Mouse (Mus musculus) heart, embryonic 15.5 days (tissue): ENCODE measurements at regions not wholly inside any gene's neighbourhood (a gene's known extent, or its start where the extent isn't known, plus 50 kb on each side); places are given as distances from the start of the nearest gene placed in this dataset.

ENCODE experiments used
- ATAC-seq: fragments of 200-750 bp; cut with Nextera tagmentation; replicated peaks from 2 replicates; pipeline ENCODE4 v1.8.0; 2017; ENCODE audit warnings: low read depth, moderate TSS enrichment; ENCODE audit not compliant: insufficient number of reproducible peaks, insufficient read depth, low FRiP score
- H3K27ac ChIP-seq: fragments of 300-500 bp; sonication (generic); 2 replicates; pipeline ENCODE4 v1.5.1; 2015; ENCODE audit warnings: mild to moderate bottlenecking, inconsistent platforms
- H3K27me3 ChIP-seq: fragments of 300-500 bp; sonication (generic); 2 replicates; pipeline ENCODE4 v1.6.1; 2015; ENCODE audit warnings: inconsistent platforms
- H3K36me3 ChIP-seq: fragments of 300-500 bp; sonication (generic); 2 replicates; pipeline ENCODE4 v1.6.1; 2015; ENCODE audit warnings: mild to moderate bottlenecking, inconsistent platforms
- H3K4me1 ChIP-seq: fragments of 300-500 bp; sonication (generic); replicated peaks from 2 replicates; pipeline ENCODE4 v1.6.1; 2015; ENCODE audit warnings: inconsistent platforms
- H3K4me2 ChIP-seq: fragments of 300-500 bp; sonication (generic); 2 replicates; pipeline ENCODE4 v1.6.1; 2015; ENCODE audit warnings: inconsistent platforms, mild to moderate bottlenecking, moderate library complexity
- H3K4me3 ChIP-seq: fragments of 300-500 bp; sonication (generic); 2 replicates; pipeline ENCODE4 v1.5.1; 2015; ENCODE audit warnings: mild to moderate bottlenecking, inconsistent platforms
- H3K9ac ChIP-seq: fragments of 300-500 bp; sonication (generic); 2 replicates; pipeline ENCODE4 v1.6.1; 2015; ENCODE audit warnings: mild to moderate bottlenecking, inconsistent platforms
- H3K9me3 ChIP-seq: fragments of 300-500 bp; sonication (generic); replicated peaks from 2 replicates; pipeline ENCODE4 v1.6.1; 2016; ENCODE audit warnings: inconsistent platforms
- WGBS: fragments of 180-500 bp; shearing (Covaris S2); methylation state at CpG from one replicate; pipeline ENCODE4 v1.1.7; 2015; ENCODE audit warnings: mixed read lengths; 5-methylcytosine and 5-hydroxymethylcytosine counted together

DNA sequence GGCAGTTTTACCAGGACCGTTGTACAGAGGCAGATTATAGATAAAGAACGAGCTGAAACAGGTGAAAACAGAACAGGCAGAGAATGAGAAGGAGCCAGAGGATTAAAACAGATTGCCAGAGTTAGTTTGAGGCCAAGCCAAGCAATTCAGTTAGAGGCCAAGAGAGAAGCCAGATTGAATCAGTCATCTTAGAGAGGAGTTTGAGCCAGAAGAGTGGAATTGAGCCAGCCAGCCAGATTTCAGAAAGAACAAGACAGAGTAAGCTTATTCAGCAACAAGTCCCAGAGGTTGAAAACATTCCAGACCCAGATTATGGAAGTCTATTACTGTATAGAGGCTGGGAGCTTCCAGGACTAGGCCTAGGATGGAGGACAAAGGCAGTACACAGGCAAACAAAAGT lies 499.7 kb downstream of the Fgf9 start:
- Histone ChIP-seq H3K27me3 (no peaks in the 10 kb centered on the region), H3K27ac (no peak overlapping the region), H3K4me1 (no peaks in the 10 kb centered on the region), H3K9me3 (no peaks in the 10 kb centered on the region), H3K4me2 (no peak overlapping the region), H3K4me3 (no peak overlapping the region), H3K9ac (no peak overlapping the region), H3K36me3 (no peaks in the 10 kb centered on the region)
- ATAC-seq = no peak
- WGBS = 74% methylated on average over 2 of the region's 2 CpGs

DNA sequence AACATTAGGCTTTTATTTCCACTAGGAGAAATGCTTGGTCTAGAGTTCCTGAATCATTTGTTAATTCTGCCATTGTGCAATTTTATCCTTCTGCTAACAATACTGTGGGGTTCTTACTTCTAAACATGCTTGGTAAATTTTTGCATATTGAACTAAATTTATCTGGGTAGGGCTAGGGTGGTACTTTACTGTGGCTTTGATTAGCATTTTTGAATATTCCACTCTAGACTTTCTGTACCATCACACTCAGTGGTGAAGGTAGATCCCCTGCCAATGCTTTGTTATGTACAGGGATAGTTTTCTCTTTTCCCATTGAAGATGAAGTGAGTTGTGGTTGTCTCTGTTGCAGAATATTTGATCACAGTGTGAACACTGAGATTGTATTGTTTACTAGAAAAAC lies 497.1 kb downstream of the Fgf9 start:
- Histone ChIP-seq H3K9me3 (no peaks in the 10 kb centered on the region), H3K36me3 (no peaks in the 10 kb centered on the region), H3K27me3 (no peaks in the 10 kb centered on the region), H3K4me2 (no peak overlapping the region), H3K4me3 (no peak overlapping the region), H3K9ac (no peak overlapping the region), H3K4me1 (no peaks in the 10 kb centered on the region), H3K27ac (no peak overlapping the region)
- no peak for ATAC-seq

DNA sequence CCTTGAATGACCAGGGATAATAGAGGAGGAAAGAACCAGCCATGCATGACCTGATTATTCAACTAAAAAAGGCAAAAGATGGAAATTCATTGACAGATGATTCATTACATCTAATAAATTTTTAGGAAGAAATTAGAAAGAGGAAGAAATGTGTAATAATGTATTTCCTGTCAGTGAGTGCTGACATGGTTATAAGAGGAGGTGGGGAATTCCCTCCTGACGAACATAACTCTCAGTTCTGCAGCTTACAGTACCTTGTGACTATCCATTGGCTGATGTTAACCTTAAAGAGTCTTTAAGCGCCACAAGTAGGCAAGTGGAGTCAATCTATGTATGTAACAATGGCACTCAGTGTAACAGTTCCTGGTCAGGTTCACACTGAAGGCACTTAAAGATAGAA lies 492.7 kb downstream of the Fgf9 start:
- H3K4me1 ChIP-seq = no peaks in the 10 kb centered on the region
- no peak overlapping the region for H3K9ac ChIP-seq
- no peaks in the 10 kb centered on the region for H3K9me3 ChIP-seq
- no peak overlapping the region for H3K4me3 ChIP-seq
- H3K4me2 ChIP-seq = no peak overlapping the region
- H3K36me3 ChIP-seq = no peaks in the 10 kb centered on the region
- 74% methylated on average over 2 of the region's 2 CpGs for WGBS
- no peak for ATAC-seq
- H3K27ac ChIP-seq = no peak overlapping the region
- no peaks in the 10 kb centered on the region for H3K27me3 ChIP-seq

DNA sequence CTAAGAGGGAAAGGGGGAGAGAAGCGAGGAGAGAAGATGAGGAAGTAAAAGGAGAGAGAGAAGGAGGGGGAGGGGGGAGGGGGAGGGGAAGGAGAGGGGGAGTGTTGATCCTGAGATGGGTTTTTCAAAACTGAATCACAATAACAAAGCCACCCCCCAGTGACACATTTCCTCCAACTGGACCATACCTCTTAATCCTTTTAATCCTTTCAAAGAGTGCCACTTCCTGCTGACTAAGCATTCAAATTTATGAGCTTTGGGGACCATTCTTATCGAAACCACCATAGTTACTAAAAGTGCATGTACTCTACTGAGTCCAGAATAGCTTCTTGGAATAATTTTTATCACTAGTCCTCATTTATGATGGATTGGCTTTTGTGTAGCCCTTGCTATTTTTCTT lies 480.4 kb downstream of the Fgf9 start:
- WGBS = 83% methylated on average over 2 of the region's 2 CpGs

DNA sequence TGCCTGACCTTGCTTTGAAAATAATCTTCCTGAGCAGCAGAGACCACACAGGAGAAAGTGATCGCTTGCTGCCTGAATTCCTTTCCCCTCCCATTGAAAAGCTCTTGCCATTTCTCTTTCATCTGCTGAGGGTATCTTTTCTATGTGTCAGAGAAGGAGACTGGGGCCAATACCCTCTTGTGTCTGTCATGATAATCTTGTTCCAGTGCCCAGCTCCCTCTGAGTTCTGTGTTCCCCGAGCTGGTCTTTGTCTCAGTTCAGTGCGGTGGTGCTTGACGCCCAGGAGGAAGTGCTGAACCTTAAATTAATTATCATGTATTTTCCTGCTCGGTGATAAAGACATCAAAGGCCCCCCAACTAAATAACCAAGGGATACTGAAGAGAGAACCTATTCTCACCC lies 475.4 kb downstream of the Fgf9 start:
- 15% methylated on average over 5 of the region's 5 CpGs for WGBS
- H3K27ac ChIP-seq = 0 out of 2 replicates have a peak overlapping the region, but pooled peaks have one; percentile 0
- no peaks in the 10 kb centered on the region for H3K9me3 ChIP-seq
- H3K36me3 ChIP-seq = no peaks in the 10 kb centered on the region
- no peak overlapping the region for H3K4me3 ChIP-seq
- peak overlapping the region; percentile 16; the same call in 1 of the 2 replicates for H3K4me2 ChIP-seq
- H3K9ac ChIP-seq = no peak overlapping the region
- H3K27me3 ChIP-seq = no peaks in the 10 kb centered on the region
- peaks cover 2% of the 10 kb centered on the region for H3K4me1 ChIP-seq
- ATAC-seq = peak; percentile 75

More for the DNA sequence above, 480.4 kb downstream of the Fgf9 start:
- no peak overlapping the region for H3K9ac ChIP-seq
- no peak overlapping the region for H3K27ac ChIP-seq
- H3K9me3 ChIP-seq = no peaks in the 10 kb centered on the region; the same call in 1 of the 2 replicates
- no peaks in the 10 kb centered on the region for H3K27me3 ChIP-seq
- H3K4me2 ChIP-seq = no peak overlapping the region
- no peaks in the 10 kb centered on the region; the same call in 1 of the 2 replicates for H3K4me1 ChIP-seq
- no peak for ATAC-seq
- no peak overlapping the region for H3K4me3 ChIP-seq
- H3K36me3 ChIP-seq = no peaks in the 10 kb centered on the region

DNA sequence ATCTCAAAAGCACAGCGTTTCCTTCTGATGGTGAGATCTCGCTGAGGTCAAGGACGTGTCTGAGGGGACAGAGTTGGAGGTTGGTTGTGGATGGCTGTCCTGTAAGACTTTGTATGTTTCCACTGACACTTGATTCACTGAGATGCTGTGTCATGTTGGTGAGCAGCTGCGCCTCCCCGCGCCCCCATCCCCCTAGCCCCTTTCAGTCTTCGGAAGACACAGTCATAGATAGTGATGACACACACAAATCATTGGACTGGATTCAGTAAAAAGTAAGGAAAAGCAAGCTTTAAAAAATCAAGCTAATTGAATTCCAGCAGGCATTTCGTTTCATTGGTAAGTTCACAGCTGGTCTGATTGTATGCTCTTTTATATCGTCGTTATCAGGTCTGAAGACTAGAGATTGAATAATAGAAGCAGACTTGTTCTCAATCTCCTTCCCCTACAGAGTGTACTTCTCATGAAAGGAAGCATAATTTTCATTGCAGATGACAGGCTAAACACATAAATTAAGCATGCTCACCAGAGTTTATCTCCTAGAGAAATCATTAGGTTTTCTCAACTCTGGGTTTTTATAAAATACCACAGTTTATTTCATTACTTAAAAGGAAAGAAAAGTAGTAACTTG lies 472.9 kb downstream of the Fgf9 start:
- Histone ChIP-seq H3K27me3 (no peaks in the 10 kb centered on the region), H3K4me2 (no peak overlapping the region), H3K4me1 (peaks cover 2% of the 10 kb centered on the region), H3K9me3 (no peaks in the 10 kb centered on the region), H3K4me3 (no peak overlapping the region), H3K9ac (no peak overlapping the region), H3K27ac (no peak overlapping the region), H3K36me3 (no peaks in the 10 kb centered on the region)
- ATAC-seq = no peak
- 76% methylated on average over 10 of the region's 10 CpGs for WGBS

DNA sequence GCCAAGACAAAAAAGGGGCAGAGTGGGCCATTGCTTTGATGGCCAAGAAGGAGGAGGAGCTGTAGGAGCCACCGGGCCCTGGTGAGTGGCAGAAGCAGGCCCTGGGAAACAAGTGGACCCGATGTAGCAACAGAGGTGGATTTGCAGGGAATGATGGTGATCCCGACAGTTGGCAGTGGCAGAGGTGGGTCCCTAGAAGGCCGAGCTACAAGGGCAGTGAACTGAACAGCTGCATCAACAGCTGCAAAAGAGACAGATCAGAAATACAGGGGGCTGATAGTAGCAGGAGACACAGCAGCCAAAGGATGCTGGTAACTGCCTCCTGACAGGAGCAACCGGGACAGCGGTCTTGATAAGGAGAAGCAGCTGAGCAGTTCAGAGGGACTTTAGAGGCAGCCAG lies 467.8 kb downstream of the Fgf9 start:
- H3K27me3 ChIP-seq = no peaks in the 10 kb centered on the region

DNA sequence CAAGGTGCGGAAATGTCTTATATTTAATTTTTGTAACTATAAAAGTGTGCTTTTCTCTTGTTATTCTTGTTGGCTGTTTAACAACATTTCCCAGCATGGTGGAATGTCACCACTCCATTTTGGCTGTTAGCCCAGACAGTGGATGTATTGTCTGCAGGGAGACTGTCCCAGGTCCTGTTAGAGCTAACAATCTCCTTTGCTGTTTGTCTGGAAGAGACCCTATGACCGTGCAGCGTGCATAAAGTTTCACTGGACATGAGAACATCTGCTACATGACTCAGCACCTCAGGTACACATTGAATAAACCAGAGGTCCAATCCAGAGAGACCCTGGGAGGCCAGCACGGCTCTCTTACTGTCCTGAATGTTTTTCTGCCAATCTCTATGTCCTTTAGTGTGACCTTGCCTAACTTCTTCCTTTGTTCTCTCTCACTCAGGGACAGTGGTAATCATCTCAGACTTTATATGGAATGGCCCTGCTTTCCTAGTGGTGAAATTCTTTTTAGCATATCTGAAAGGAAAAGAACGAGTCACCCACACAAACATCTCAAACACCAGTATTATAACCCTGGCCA lies 450.7 kb downstream of the Fgf9 start:
- peak overlapping the region; percentile 78 for H3K27ac ChIP-seq
- no peaks in the 10 kb centered on the region for H3K27me3 ChIP-seq
- no peak overlapping the region for H3K9ac ChIP-seq
- H3K4me2 ChIP-seq = no peak overlapping the region
- WGBS = 29% methylated on average over 5 of the region's 5 CpGs
- H3K4me3 ChIP-seq = no peak overlapping the region
- no peaks in the 10 kb centered on the region for H3K36me3 ChIP-seq
- H3K4me1 ChIP-seq = peaks cover 15% of the 10 kb centered on the region
- peak; percentile 84; the same call in 1 of the 2 replicates for ATAC-seq
- H3K9me3 ChIP-seq = no peaks in the 10 kb centered on the region

More for the DNA sequence above, 467.8 kb downstream of the Fgf9 start:
- Histone ChIP-seq H3K4me2 (no peak overlapping the region), H3K4me1 (no peaks in the 10 kb centered on the region), H3K36me3 (no peaks in the 10 kb centered on the region), H3K4me3 (no peak overlapping the region), H3K9me3 (no peaks in the 10 kb centered on the region), H3K9ac (no peak overlapping the region), H3K27ac (no peak overlapping the region)
- WGBS = 58% methylated on average over 6 of the region's 6 CpGs
- no peak for ATAC-seq

DNA sequence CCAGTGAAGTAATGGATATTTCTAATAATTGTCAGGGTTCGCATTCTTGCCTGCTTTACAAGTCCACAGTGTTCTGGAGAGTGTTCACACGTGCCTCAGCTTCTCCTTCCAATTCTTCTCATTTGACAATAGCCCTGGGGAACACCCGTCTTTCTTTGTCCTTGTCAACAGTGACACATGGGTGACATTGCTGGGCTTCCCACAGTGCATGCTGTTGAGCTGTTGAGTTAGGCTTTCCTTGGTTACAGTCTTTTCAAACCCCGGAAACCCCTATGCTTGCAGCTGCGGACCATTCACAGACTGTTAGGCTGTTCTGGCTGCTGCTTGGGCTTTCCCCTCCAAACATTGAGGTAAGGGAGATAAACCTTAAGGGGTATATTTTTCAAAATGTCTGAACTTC lies 450.0 kb downstream of the Fgf9 start:
- Histone ChIP-seq H3K4me2 (no peak overlapping the region), H3K36me3 (no peaks in the 10 kb centered on the region), H3K27ac (peak overlapping the region; percentile 78), H3K9ac (no peak overlapping the region), H3K4me1 (peaks cover 15% of the 10 kb centered on the region), H3K4me3 (no peak overlapping the region), H3K27me3 (no peaks in the 10 kb centered on the region), H3K9me3 (no peaks in the 10 kb centered on the region)
- WGBS = 58% methylated on average over 5 of the region's 5 CpGs
- ATAC-seq = no peak

DNA sequence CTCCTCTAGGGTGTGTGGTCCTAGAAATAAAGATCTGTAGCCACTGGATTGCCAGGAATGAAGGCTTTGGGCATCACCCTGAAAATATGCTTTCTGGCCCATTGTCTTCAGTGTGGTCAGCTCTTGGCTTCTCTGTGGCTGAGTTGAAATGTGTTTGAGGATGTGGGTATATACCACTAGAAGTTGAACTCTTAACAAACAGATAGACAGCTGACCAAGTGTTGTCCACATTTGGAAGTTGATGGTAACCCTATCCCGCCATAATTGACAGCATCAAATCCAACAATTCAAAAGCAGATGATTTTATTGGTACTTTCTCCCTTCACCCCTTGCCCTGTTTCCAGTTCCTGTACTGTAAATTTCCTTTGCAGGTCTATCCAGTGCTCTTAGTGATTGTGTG lies 448.7 kb downstream of the Fgf9 start:
- H3K4me3 ChIP-seq = no peak overlapping the region
- no peak overlapping the region for H3K27ac ChIP-seq
- peaks cover 15% of the 10 kb centered on the region for H3K4me1 ChIP-seq
- H3K36me3 ChIP-seq = no peaks in the 10 kb centered on the region
- 94% methylated on average over 1 of the region's 1 CpGs for WGBS
- H3K9me3 ChIP-seq = no peaks in the 10 kb centered on the region
- H3K4me2 ChIP-seq = no peak overlapping the region
- H3K27me3 ChIP-seq = no peaks in the 10 kb centered on the region
- no peak overlapping the region for H3K9ac ChIP-seq
- ATAC-seq = no peak

DNA sequence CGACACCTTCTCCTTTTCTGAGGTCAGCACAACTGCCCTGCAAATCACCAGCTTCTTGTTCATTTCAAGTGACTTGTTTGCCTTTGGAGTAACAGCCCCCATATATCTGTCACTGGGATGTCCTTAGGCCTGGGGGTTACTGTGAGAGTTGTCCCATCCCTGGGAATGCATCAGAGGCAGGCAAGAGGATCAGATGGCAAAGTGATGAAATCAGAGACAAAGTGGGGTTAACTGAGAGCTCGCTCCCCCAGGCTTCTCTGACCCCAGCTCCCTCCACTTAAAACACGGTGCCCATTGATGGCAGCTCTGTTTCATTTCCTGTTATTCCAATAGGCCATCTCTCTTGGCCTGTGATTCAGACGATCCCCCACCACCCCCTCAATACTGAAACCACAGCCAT lies 446.2 kb downstream of the Fgf9 start:
- Histone ChIP-seq H3K9ac (no peak overlapping the region), H3K27ac (no peak overlapping the region), H3K36me3 (no peaks in the 10 kb centered on the region), H3K9me3 (no peaks in the 10 kb centered on the region), H3K4me1 (peaks cover 17% of the 10 kb centered on the region), H3K4me3 (no peak overlapping the region), H3K27me3 (no peaks in the 10 kb centered on the region), H3K4me2 (no peak overlapping the region)
- 39% methylated on average over 4 of the region's 4 CpGs for WGBS
- ATAC-seq = no peak

DNA sequence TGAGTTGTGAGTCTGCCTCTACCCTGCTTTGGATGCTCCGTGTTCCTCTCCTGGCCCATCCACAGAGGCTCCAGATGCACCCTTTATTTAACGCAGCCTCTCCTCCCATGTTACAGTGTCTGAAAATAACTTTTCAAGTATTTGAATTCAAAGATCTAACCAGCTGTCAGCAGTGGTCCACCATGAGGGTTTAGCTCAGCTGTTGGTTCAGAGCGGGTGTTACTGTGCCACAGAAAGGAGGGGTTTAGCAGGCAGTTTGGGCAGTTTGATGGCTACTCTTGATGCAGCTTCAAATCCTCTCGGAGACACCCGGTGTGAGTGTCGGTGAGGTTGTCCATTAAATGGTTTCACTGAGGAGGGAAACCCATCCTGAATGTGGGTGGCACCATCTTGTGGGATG lies 441.8 kb downstream of the Fgf9 start:
- H3K9me3 ChIP-seq = no peaks in the 10 kb centered on the region
- no peak overlapping the region for H3K4me3 ChIP-seq
- H3K4me2 ChIP-seq = no peak overlapping the region
- no peak overlapping the region for H3K27ac ChIP-seq
- H3K27me3 ChIP-seq = no peaks in the 10 kb centered on the region
- ATAC-seq = no peak
- WGBS = 81% methylated on average over 6 of the region's 6 CpGs
- H3K9ac ChIP-seq = no peak overlapping the region
- H3K36me3 ChIP-seq = no peaks in the 10 kb centered on the region
- peaks cover 3% of the 10 kb centered on the region for H3K4me1 ChIP-seq
